Mouse (Mus musculus) kidney, embryonic 16.5 days (tissue): ENCODE data around the gene Krtcap2. TPM values are rescaled to one million over a fixed set of nuclear protein-coding genes. Genes with fewer than 3 reads are reported as not detected.

Experiments used
- ATAC-seq: fragments of 200-750 bp; cut with Nextera tagmentation; 2 replicates; pipeline ENCODE4 v1.8.0; 2017; ENCODE audit warnings: moderate TSS enrichment; ENCODE audit not compliant: low FRiP score, low TSS enrichment
- H3K27ac ChIP-seq: fragments of 300-500 bp; sonication (generic); 2 replicates; pipeline ENCODE4 v1.5.1; 2014; ENCODE audit warnings: low read length
- H3K27me3 ChIP-seq: fragments of 300-500 bp; sonication (generic); 2 replicates; pipeline ENCODE4 v1.6.1; 2014; ENCODE audit warnings: low read length, control low read depth, mixed read lengths; ENCODE audit not compliant: insufficient read depth
- H3K36me3 ChIP-seq: fragments of 300-500 bp; sonication (generic); 2 replicates; pipeline ENCODE4 v1.6.1; 2014; ENCODE audit warnings: low read length, control low read depth, mixed read lengths; ENCODE audit not compliant: insufficient read depth
- H3K4me1 ChIP-seq: fragments of 300-500 bp; sonication (generic); 2 replicates; pipeline ENCODE4 v1.6.1; 2014; ENCODE audit warnings: low read length, control low read depth, mixed read lengths; ENCODE audit not compliant: insufficient read depth
- H3K4me2 ChIP-seq: fragments of 300-500 bp; sonication (generic); replicated peaks from 2 replicates; pipeline ENCODE4 v1.6.1; 2014; ENCODE audit warnings: low read depth, low read length
- H3K4me3 ChIP-seq: fragments of 300-500 bp; sonication (generic); 2 replicates; pipeline ENCODE4 v1.5.1; 2014; ENCODE audit warnings: mild to moderate bottlenecking, low read length
- H3K9ac ChIP-seq: fragments of 300-500 bp; sonication (generic); replicated peaks from 2 replicates; pipeline ENCODE4 v1.6.1; 2014; ENCODE audit warnings: low read length
- H3K9me3 ChIP-seq: fragments of 300-500 bp; sonication (generic); 2 replicates; pipeline ENCODE4 v1.6.1; 2016; ENCODE audit warnings: low read length, control low read depth
- WGBS: fragments of 180-500 bp; shearing (Covaris S2); extraction: QIAGEN DNeasy Blood & Tissue Kit; methylation state at CpG from one replicate; pipeline ENCODE4 v1.1.7; 2014; 5-methylcytosine and 5-hydroxymethylcytosine counted together
- polyA plus RNA-seq: library from polyadenylated mRNA; unstranded; fragments of >200 nt; fragmentation: Nextera tagmentation; extraction: Ambion mirVana; gene quantifications from 2 replicates; pipeline ENCODE4 v1.2.1, GENCODE M21; 2015

The Krtcap2 gene
- 272 and 300 TPM in 2 replicates for polyA plus RNA-seq

GRCm38 (mm10) chr3:89245688-89246171, at the start of gene Krtcap2:
TSS of gene Krtcap2 (plus strand) at chr3:89245966.
- WGBS = 3% methylated on average over 20 of the region's 20 CpGs
- Histone ChIP-seq H3K9ac (peak within 1 kb of the TSS; percentile 86), H3K36me3 (peaks cover 10% of the 10 kb centered on the region; the same call in 1 of the 2 replicates), H3K4me3 (peak within 1 kb of the TSS; percentile 89), H3K27ac (peak within 1 kb of the TSS; percentile 84), H3K4me2 (peak within 1 kb of the TSS; percentile 92), H3K27me3 (peaks cover 7% of the 10 kb centered on the region; the same call in 1 of the 2 replicates), H3K9me3 (no peaks in the 10 kb centered on the region), H3K4me1 (peaks cover 47% of the 10 kb centered on the region)
- ATAC-seq = 0 out of 2 replicates have a peak, but pooled peaks have one; percentile 3

DNA sequence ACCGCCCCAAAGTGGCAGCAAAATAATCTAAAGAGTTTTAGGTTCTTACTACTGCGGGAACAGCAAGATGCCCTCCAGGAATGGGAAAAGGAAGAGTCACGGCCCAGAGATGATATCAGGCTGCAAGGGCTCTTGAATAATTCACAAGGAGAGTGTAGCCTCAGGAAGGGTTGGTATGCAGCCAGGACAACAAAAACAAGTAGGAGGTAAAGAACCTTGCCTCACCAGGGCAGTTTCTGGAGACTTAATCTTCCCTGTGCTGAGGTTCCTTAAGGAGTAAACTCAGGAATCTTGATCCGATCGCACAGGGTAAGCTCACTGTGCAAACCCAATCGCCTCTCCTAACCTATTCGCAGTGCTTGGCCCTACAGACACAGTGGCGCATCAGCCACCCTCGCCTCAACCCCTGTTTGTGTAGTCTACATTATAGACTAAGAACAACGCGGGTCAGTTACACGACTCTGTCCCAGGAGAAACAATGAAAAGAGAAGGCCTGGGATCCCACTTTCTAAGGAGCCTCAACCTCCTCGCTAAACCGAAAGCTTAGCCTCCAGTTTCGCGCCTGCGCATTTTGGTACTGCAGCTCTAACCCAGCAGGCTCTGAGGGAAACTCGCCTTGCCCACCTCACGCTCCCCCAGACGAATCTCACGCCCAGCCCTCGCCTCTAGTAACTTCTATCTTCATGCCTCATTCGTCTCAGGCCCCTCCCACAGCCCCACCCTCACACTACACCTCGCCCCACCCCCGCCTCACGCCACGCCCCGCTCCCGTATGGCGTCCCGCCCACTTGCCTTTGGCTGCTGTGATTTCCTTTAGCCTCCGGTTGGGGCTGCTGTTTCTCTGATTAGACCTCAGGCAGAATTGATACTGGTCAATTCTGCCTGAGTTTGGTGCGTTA, 49.5 kb upstream of the Krtcap2 start:
- Histone ChIP-seq H3K9me3 (no peaks in the 10 kb centered on the region), H3K4me3 (peak overlapping the region; percentile 55), H3K27ac (peak overlapping the region; percentile 88), H3K4me2 (peak overlapping the region; percentile 54), H3K4me1 (peaks cover 9% of the 10 kb centered on the region), H3K9ac (peak overlapping the region; percentile 87), H3K36me3 (no peaks in the 10 kb centered on the region), H3K27me3 (no peaks in the 10 kb centered on the region)
- 6% methylated on average over 33 of the region's 33 CpGs for WGBS
- peak; percentile 96 for ATAC-seq

DNA sequence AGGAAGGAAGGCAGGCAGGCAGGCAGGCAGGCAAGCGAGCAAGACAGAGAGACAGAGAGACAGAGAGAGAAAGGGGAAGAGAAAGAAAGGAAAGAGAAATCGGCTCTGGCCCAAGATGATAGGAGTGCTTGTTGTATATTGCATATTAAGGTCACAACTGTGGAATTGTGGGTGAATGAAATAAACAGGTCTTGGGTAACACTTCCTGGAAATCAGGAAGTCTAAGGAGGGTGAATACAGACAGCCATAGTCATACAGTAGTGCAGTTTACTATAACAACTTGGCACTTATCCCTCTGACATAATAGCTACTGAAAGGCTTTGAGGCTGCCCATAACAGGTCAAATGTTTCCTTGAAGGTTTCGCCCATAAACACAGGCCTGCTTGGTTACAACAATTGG, 45.9 kb upstream of the Krtcap2 start:
- Histone ChIP-seq H3K27me3 (no peaks in the 10 kb centered on the region), H3K4me3 (no peak overlapping the region), H3K27ac (no peak overlapping the region), H3K9me3 (no peaks in the 10 kb centered on the region), H3K4me2 (no peak overlapping the region), H3K36me3 (no peaks in the 10 kb centered on the region), H3K9ac (no peak overlapping the region), H3K4me1 (peaks cover 14% of the 10 kb centered on the region)
- WGBS = 84% methylated on average over 3 of the region's 3 CpGs
- no peak for ATAC-seq

DNA sequence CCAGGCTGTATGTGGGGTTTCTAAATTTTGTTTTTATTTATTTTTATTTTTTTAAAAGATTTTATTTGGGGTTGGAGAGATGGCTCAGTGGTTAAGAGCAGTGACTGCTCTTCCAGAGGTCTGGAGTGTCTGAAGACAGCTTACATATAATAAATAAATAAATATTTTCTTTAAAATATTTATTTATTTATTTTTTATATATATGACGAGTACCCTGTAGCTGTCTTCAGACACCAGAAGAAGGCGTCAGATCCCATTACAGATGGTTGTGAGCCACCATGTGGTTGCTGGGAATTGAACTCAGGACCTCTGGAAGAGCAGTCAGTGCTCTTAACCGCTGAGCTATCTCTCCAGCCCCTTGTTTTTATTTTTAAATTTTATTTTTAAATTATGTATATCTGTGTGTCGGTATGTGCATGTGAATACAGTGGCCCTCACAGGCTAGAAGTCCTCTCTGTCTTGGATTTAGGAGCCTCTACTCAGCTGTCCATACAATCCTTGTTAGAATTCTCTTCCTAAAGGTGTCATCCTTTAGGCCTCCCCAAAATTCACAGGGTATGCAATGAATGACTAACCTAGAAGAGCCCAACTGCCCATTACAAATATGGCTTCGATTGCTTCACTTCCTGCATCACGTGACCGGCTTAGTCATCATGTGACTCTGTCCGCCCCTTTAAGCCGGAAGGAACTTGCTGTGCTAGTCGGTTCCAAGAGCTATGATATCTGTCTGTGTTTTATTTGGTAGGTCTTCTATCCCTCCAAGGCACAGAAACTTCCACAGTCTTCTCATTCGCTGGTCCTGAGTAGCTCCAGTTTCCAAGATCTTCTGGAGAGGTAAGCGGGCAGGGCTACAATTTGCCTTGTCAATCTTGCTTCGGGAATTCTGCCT, 43.3 kb upstream of the Krtcap2 start, which contains the start of gene Gba:
TSS of gene Gba (plus strand) at position 676 of the 889 bp plus-strand sequence.
- Histone ChIP-seq H3K4me3 (peak within 1 kb of the TSS; percentile 64), H3K4me1 (peaks cover 5% of the 10 kb centered on the region), H3K4me2 (peak within 1 kb of the TSS; percentile 75), H3K27ac (no peak within 1 kb of the TSS), H3K9me3 (no peaks in the 10 kb centered on the region), H3K27me3 (no peaks in the 10 kb centered on the region), H3K36me3 (peaks cover 12% of the 10 kb centered on the region; the same call in 1 of the 2 replicates), H3K9ac (peak within 1 kb of the TSS; percentile 67)
- peak; percentile 78 for ATAC-seq
- WGBS = 28% methylated on average over 13 of the region's 13 CpGs

DNA sequence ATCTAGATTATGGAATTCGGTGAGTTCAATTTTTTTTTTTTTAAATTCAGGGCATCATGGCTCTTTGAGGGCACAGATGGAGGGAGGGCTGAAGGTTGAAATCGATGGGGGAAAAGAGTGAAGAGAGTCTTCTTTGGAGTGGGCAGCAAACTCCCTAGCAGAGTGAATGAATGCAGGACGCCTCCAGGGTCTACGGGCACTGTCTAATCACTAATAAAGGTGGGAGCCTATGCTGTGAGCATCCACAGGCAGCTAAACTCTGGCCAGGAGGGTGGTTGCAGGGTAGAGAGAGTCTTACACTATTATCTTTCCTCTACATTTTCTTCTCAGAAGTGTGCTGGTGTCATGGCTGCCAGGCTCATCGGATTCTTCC, 42.6 kb upstream of the Krtcap2 start:
- Histone ChIP-seq H3K9ac (peak overlapping the region; percentile 67), H3K27ac (no peak overlapping the region), H3K27me3 (no peaks in the 10 kb centered on the region), H3K4me3 (peak overlapping the region; percentile 64), H3K4me1 (peaks cover 5% of the 10 kb centered on the region), H3K36me3 (peaks cover 19% of the 10 kb centered on the region; the same call in 1 of the 2 replicates), H3K4me2 (peak overlapping the region; percentile 75), H3K9me3 (no peaks in the 10 kb centered on the region)
- 37% methylated on average over 5 of the region's 5 CpGs for WGBS
- ATAC-seq = no peak

- H3K27ac ChIP-seq = no peak overlapping the region
- H3K36me3 ChIP-seq = peaks cover 40% of the 10 kb centered on the region
- no peaks in the 10 kb centered on the region for H3K27me3 ChIP-seq
- no peaks in the 10 kb centered on the region for H3K9me3 ChIP-seq
- peaks cover 12% of the 10 kb centered on the region for H3K4me1 ChIP-seq
- no peak overlapping the region for H3K4me2 ChIP-seq
- H3K9ac ChIP-seq = no peak overlapping the region
- 90% methylated on average over 7 of the region's 7 CpGs for WGBS
- no peak overlapping the region for H3K4me3 ChIP-seq
- ATAC-seq = no peak
These were observed 39.7 kb upstream of the Krtcap2 start for GRCm38 (mm10) chr3:89206079-89206478.

GRCm38 (mm10) chr3:89206695-89207094, 39.1 kb upstream of the Krtcap2 start:
- Histone ChIP-seq H3K4me3 (no peak overlapping the region), H3K9me3 (no peaks in the 10 kb centered on the region), H3K9ac (no peak overlapping the region), H3K4me2 (no peak overlapping the region), H3K27me3 (no peaks in the 10 kb centered on the region), H3K36me3 (peaks cover 40% of the 10 kb centered on the region), H3K27ac (no peak overlapping the region), H3K4me1 (peaks cover 12% of the 10 kb centered on the region)
- 72% methylated on average over 2 of the region's 2 CpGs for WGBS
- no peak for ATAC-seq

- no peak overlapping the region for H3K4me3 ChIP-seq
- no peak overlapping the region for H3K4me2 ChIP-seq
- H3K9ac ChIP-seq = no peak overlapping the region
- ATAC-seq = no peak
- peaks cover 18% of the 10 kb centered on the region for H3K4me1 ChIP-seq
- peaks cover 40% of the 10 kb centered on the region for H3K36me3 ChIP-seq
- H3K9me3 ChIP-seq = no peaks in the 10 kb centered on the region
- no peaks in the 10 kb centered on the region for H3K27me3 ChIP-seq
- 83% methylated on average over 13 of the region's 13 CpGs for WGBS
- no peak overlapping the region for H3K27ac ChIP-seq
These were observed 37.6 kb upstream of the Krtcap2 start for GRCm38 (mm10) chr3:89208075-89208657.

DNA sequence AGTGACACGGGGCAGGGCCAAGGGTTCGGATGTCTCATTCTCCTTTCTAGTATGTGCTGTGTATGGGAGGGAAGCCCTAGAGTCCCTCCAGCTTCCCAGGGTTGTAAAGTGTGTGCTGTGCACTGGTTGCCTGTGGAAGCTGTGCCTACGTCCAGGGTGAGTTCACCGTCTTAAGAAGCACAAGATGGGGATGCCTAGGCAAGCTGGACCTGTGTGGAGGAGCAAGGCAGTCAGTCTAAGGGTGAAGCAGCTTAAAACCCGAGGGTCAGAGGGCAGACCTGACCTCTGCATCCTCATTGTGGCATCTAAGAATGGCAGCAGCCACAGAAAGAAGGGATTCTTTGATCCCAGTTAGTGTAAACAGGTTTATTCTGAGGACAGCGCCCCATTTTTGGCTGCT, 37.0 kb upstream of the Krtcap2 start:
- H3K9me3 ChIP-seq = no peaks in the 10 kb centered on the region
- no peak overlapping the region for H3K9ac ChIP-seq
- H3K4me2 ChIP-seq = no peak overlapping the region
- peaks cover 16% of the 10 kb centered on the region for H3K4me1 ChIP-seq
- H3K27ac ChIP-seq = no peak overlapping the region
- H3K4me3 ChIP-seq = no peak overlapping the region
- H3K27me3 ChIP-seq = no peaks in the 10 kb centered on the region
- no peak for ATAC-seq
- peaks cover 40% of the 10 kb centered on the region for H3K36me3 ChIP-seq
- 86% methylated on average over 6 of the region's 6 CpGs for WGBS
